Mouse (Mus musculus) ES-E14 (cell line): ENCODE results near the gene Snrpb.

Source experiments
- CHD2 ChIP-seq: IDR thresholded peaks from 2 replicates; pipeline ENCODE4 v1.6.1; 2014; ENCODE audit warnings: mild to moderate bottlenecking, low read depth, low read length, inconsistent platforms
- HCFC1 ChIP-seq: IDR thresholded peaks from 2 replicates; pipeline ENCODE4 v1.6.1; 2012; ENCODE audit warnings: low read length, inconsistent platforms, borderline replicate concordance; ENCODE audit not compliant: insufficient read depth
- MAFK ChIP-seq: IDR thresholded peaks from 2 replicates; pipeline ENCODE4 v1.6.1; 2014; ENCODE audit warnings: mild to moderate bottlenecking, low read depth, low read length, inconsistent platforms; ENCODE audit not compliant: insufficient read depth
- ZC3H11A ChIP-seq: IDR thresholded peaks from 2 replicates; pipeline ENCODE4 v1.6.1; 2012; ENCODE audit warnings: low read depth, mild to moderate bottlenecking, inconsistent platforms, low read length, borderline replicate concordance
- ZNF384 ChIP-seq: IDR thresholded peaks from 2 replicates; pipeline ENCODE4 v1.6.1; 2012; ENCODE audit warnings: low read depth, low read length, inconsistent platforms

- no peak for TF ChIP-seq ZNF384
- TF ChIP-seq ZC3H11A: no peak
- TF ChIP-seq HCFC1: no peak
- no peak for TF ChIP-seq CHD2
- no peak for TF ChIP-seq MAFK
Observed at GRCm38 (mm10) chr2:130158088-130158437, 21.1 kb downstream of the Snrpb start.
